Mouse (Mus musculus) fat pad, adult 2 months (tissue): ENCODE data around the gene Pou2f2.

ENCODE experiments used
- DNase-seq: peaks from one replicate; pipeline ENCODE4 v3.0.0-alpha.2; 2011; ENCODE audit warnings: low read depth, low spot score; ENCODE audit errors: extremely low read depth

Gene Pou2f2

GRCm38 (mm10) chr7:25179606-25180161, at the start of gene Pou2f2:
Gene Pou2f2 (minus strand): TSS chr7:25179726.
- no peak for DNase-seq

- no peak for DNase-seq
These were observed 48.2 kb upstream of the Pou2f2 start for GRCm38 (mm10) chr7:25227523-25228300.

- DNase-seq: no peak
These were observed 42.9 kb upstream of the Pou2f2 start for GRCm38 (mm10) chr7:25222275-25222967.

GRCm38 (mm10) chr7:25221102-25221883, 41.8 kb upstream of the Pou2f2 start, which contains the start of gene Zfp526:
Gene Zfp526 (plus strand): TSS chr7:25221425.
- DNase-seq: no peak

- no peak for DNase-seq
These were observed 41.1 kb upstream of the Pou2f2 start, which contains the start of gene Dedd2 for GRCm38 (mm10) chr7:25220457-25221101. Gene Dedd2 (minus strand): TSS chr7:25220615.

- peak; percentile 76 for DNase-seq
These were observed 40.4 kb upstream of the Pou2f2 start for GRCm38 (mm10) chr7:25219756-25220456.

- DNase-seq: no peak
These were observed 39.9 kb upstream of the Pou2f2 start for GRCm38 (mm10) chr7:25219416-25219750.

- DNase-seq: no peak
These were observed 39.3 kb upstream of the Pou2f2 start for GRCm38 (mm10) chr7:25218705-25219415.

GRCm38 (mm10) chr7:25217653-25218395, 38.3 kb upstream of the Pou2f2 start:
- DNase-seq: no peak

- no peak for DNase-seq
These were observed 34.6 kb upstream of the Pou2f2 start for GRCm38 (mm10) chr7:25214172-25214571.

- no peak for DNase-seq
These were observed 33.6 kb upstream of the Pou2f2 start for GRCm38 (mm10) chr7:25213099-25213498.

GRCm38 (mm10) chr7:25210482-25210881, 31.0 kb upstream of the Pou2f2 start:
- no peak for DNase-seq

GRCm38 (mm10) chr7:25209161-25209622, 29.7 kb upstream of the Pou2f2 start:
- DNase-seq: peak; percentile 66

- DNase-seq: no peak
These were observed 26.7 kb upstream of the Pou2f2 start for GRCm38 (mm10) chr7:25206094-25206830.

GRCm38 (mm10) chr7:25205355-25206093, 26.0 kb upstream of the Pou2f2 start:
- no peak for DNase-seq

GRCm38 (mm10) chr7:25203624-25204023, 24.1 kb upstream of the Pou2f2 start:
- no peak for DNase-seq

- DNase-seq: no peak
These were observed 18.0 kb upstream of the Pou2f2 start for GRCm38 (mm10) chr7:25197384-25198018.
